Mouse (Mus musculus) cerebellum, adult (tissue): ENCODE results near the gene Zkscan1.

Experiments used
- ATAC-seq: cut with Nextera tagmentation; 2 replicates; pipeline ENCODE4 v1.9.2; 2017; ENCODE audit warnings: mild to moderate bottlenecking, moderate library complexity, mixed read lengths; ENCODE audit not compliant: insufficient number of reproducible peaks, low FRiP score, low TSS enrichment

Gene Zkscan1

DNA sequence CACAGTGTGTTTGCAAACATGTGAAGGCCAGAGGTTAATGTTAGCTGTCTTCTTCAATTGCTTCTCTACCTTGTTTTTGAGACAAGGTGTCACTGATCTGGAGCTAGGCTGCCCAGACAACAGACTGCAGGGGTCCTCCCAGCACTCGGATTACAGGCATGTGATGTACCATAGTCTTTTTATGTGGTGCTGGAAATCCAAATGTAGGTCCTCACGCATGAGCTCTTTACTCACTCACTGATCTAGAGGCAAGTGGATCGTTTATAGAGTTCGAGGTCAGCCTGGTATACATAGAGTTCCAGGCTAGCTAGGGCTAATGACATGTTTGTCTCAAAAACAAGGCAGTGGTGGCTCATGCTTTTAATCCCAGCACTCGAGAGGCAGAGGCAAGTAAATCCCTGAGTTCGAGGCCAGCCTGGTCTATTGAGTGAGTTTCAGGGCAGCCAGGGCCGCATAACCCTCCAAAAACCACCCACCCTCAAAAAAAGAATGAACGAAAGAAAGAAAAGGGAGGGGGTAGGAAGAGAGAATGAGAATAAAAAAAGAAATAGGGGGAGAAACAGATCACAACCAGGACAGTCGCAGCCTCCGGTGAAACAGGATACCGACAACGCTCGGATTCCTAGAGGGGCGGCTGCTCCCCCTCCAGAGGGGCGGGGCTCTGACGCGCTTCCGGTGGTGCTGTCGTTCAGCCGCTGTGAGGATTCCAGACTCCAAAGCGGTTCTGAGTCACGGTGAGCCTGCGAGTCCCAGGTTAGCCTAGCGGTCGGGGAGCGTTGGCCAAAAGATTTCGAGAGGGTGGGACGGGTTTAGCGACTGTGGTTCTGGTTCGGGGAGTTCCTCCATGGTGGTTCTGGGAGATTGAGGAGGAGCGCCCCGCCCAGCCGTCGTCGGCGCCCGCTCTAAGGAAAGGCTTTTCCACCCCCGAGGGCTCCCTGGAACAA lies 31.6 kb downstream of the Zkscan1 start, which contains the start of gene Zscan21:
Zscan21 (plus strand) TSS at position 649 of the 944 bp plus-strand sequence.
- ATAC-seq: peak; percentile 96

GRCm38 (mm10) chr5:138117199-138118015 lies 32.5 kb downstream of the Zkscan1 start:
- ATAC-seq: no peak

- ATAC-seq: no peak
Measured at GRCm38 (mm10) chr5:138118041-138118440, 33.2 kb downstream of the Zkscan1 start.

DNA sequence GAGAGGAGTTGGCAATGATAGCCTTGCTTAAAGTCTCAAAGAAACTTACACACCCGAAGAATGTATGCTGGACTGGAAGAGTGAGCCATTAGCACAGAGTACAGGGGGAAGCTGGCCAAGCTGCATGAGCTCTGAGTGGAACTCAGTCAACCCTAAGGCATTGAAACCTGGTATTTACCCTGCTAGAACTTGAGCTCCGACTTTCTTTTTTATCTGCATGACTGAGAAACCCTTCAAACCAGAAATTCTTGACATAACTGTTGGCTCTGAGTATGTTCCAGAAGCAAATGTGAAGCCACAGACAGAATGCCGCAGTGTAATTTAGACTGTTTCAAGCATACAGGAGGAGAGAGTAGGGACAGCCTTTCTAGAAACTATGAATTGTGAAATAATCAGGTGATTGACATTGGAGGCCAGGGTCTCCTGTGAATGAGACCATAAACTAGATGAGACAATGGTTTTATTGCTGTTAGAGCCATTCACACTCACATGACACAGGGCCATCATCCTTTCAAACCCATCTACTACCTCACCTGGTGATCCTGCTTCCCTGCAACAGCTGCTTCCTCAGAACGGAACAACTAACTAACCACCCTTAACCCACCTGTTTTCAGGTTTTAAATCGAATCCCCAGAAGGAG lies 47.7 kb downstream of the Zkscan1 start:
- ATAC-seq: no peak

GRCm38 (mm10) chr5:138137257-138137656 lies 52.4 kb downstream of the Zkscan1 start:
- ATAC-seq: no peak

GRCm38 (mm10) chr5:138137935-138138549 lies 53.2 kb downstream of the Zkscan1 start:
- ATAC-seq: no peak

DNA sequence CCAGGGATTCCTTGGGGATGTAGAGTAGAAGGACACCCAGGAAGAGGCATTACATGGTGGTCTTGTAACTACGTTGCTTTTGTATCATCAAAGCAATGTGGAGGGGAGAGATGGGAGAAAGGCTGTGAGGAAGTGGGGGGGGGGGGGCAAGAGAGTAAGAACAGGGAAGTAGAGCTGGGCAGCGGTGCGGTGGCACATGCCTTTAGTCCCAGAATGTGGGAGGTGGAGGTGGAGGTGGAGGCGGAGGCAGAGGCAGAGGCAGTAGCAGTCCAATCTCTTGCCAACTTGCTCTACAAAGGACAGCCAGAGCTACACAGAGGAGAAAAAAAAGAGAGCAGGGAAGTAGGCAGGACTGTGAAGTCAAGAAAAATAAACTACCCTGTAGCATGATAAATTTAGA lies 53.7 kb downstream of the Zkscan1 start:
- ATAC-seq: no peak

GRCm38 (mm10) chr5:138154390-138154789 lies 69.5 kb downstream of the Zkscan1 start:
- no peak for ATAC-seq

DNA sequence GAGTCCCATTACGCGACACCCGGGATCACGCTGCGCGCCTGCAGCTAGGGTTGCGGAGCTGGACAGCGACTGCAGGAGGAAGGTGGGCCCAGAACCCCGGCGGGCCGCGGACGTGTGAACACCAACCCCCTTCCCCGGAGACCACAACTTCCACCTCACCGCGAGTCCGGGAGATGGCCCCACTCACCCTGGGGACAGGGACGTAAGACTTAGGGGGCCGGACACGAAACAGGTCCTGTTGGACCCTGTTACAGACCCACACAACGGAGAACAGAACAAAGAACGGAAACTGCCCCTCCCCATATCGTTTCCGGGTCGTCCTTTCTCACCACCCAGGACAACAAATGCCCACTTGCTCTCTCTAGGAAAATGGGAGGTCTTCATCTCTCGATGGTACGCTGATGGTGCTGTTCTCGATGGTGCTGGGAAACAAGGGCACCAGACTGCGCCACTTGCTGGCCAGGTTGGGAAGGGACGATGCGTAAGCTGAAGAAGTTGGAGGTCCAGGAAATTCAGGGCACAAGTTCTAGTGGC lies 70.6 kb downstream of the Zkscan1 start, which contains the start of gene Zfp113:
Zfp113 (minus strand) TSS at position 302 of the 534 bp plus-strand sequence.
- ATAC-seq: peak; percentile 98
